8 mouse cellular contexts compared by ENCODE assay signal in the genomic region with DNA sequence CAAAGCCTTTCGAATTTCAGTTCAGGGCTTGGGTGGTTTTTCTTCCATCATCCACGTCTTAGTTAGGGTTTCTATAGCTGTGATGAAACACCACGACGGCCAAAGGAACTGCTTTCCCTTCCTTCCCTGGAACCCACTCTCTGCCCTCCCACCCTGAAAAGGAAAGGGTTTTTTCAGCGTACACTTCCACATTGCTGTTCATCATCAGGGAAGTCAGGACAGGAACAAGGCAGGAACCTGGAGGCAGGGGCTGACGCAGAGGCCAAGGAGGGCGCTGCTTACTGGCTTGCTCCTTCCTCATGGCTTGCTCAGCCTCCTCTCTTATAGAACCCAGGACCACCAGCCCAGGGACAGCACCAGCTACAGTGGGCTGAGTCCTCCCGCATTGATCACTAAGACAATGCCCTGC. TPM values are rescaled to one million over a fixed set of nuclear protein-coding genes. Genes with fewer than 3 reads are reported as not detected.
DNase-seq lines count a peak whose midpoint lies in the region; ATAC-seq and TF ChIP-seq lines count a peak whose summit lies in the region.

No protein-coding gene starts in this region.

- WGBS in heart, embryonic 10.5 days = 53% methylated on average over 8 of the region's 8 CpGs
- WGBS in hindbrain, embryonic 14.5 days = 52% methylated on average over 8 of the region's 8 CpGs
- 43% methylated on average over 8 of the region's 8 CpGs for whole genome bisulfite sequencing in lung, embryonic 16.5 days
- WGBS in stomach, embryonic 16.5 days = 44% methylated on average over 8 of the region's 8 CpGs

- H3K9me3 ChIP-seq in heart, embryonic 10.5 days = no peaks in the 10 kb centered on the region
- H3K9me3 ChIP-seq in hindbrain, embryonic 14.5 days (ENCODE audit: control insufficient read depth, low read length) = no peaks in the 10 kb centered on the region
- H3K9me3 ChIP-seq in lung, embryonic 16.5 days (ENCODE audit: control insufficient read depth, low read length) = no peaks in the 10 kb centered on the region
- no peaks in the 10 kb centered on the region for H3K9me3 ChIP-seq in stomach, embryonic 16.5 days (replicated peaks; ENCODE audit: control insufficient read depth, low read length)

- intact Hi-C loops in heart, postnatal 14 days (cut with DNase I) = no loop called here

- peak overlapping the region; percentile 42 for H3K4me2 ChIP-seq in hindbrain, embryonic 14.5 days (replicated peaks)
- peak overlapping the region; percentile 61 for H3K4me2 ChIP-seq in lung, embryonic 16.5 days (ENCODE audit: low read depth, low read length)
- H3K4me2 ChIP-seq in stomach, embryonic 16.5 days (ENCODE audit: low read depth, low read length) = peak overlapping the region; percentile 59

- peak overlapping the region; percentile 66; the same call in 1 of the 2 replicates for H3K27ac ChIP-seq in heart, embryonic 10.5 days
- H3K27ac ChIP-seq in cortical plate, adult 2 months (ENCODE audit: insufficient read depth, low read length) = no peak overlapping the region
- peak overlapping the region; percentile 63 for H3K27ac ChIP-seq in hindbrain, embryonic 14.5 days
- H3K27ac ChIP-seq in lung, embryonic 16.5 days (ENCODE audit: low read length) = no peak overlapping the region
- peak overlapping the region; percentile 42 for H3K27ac ChIP-seq in stomach, embryonic 16.5 days (ENCODE audit: low read length)

- peak overlapping the region; percentile 46 for H3K9ac ChIP-seq in hindbrain, embryonic 14.5 days
- H3K9ac ChIP-seq in lung, embryonic 16.5 days (ENCODE audit: low read length) = peak overlapping the region; percentile 63
- H3K9ac ChIP-seq in stomach, embryonic 16.5 days (ENCODE audit: low read length) = peak overlapping the region; percentile 74

- no peak for TF ChIP-seq POLR2A in cortical plate, adult 2 months (IDR thresholded peaks at IDR 0.05; ENCODE audit: extremely low read depth, insufficient read depth, low read length)

- peaks cover 53% of the 10 kb centered on the region for H3K4me1 ChIP-seq in heart, embryonic 10.5 days
- H3K4me1 ChIP-seq in cortical plate, adult 2 months (ENCODE audit: control insufficient read depth, insufficient read depth, low read length) = no peaks in the 10 kb centered on the region
- no peaks in the 10 kb centered on the region for H3K4me1 ChIP-seq in hindbrain, embryonic 14.5 days (replicated peaks; ENCODE audit: control insufficient read depth, insufficient read depth, low read length)
- no peaks in the 10 kb centered on the region; the same call in 1 of the 2 replicates for H3K4me1 ChIP-seq in lung, embryonic 16.5 days (replicated peaks; ENCODE audit: control insufficient read depth, insufficient read depth, low read length)
- H3K4me1 ChIP-seq in stomach, embryonic 16.5 days (ENCODE audit: control insufficient read depth, insufficient read depth, low read length) = no peaks in the 10 kb centered on the region

- H3K27me3 ChIP-seq in heart, embryonic 10.5 days (ENCODE audit: insufficient read depth, poor library complexity, severe bottlenecking) = no peaks in the 10 kb centered on the region
- H3K27me3 ChIP-seq in hindbrain, embryonic 14.5 days (ENCODE audit: control insufficient read depth, insufficient read depth, low read length) = no peaks in the 10 kb centered on the region
- no peaks in the 10 kb centered on the region for H3K27me3 ChIP-seq in lung, embryonic 16.5 days (ENCODE audit: control insufficient read depth, insufficient read depth, low read depth, low read length)
- no peaks in the 10 kb centered on the region for H3K27me3 ChIP-seq in stomach, embryonic 16.5 days (ENCODE audit: control insufficient read depth, insufficient read depth, low read length)

- ATAC-seq in hindbrain, embryonic 14.5 days (ENCODE audit: low FRiP score) = peak; percentile 39; the same call in 1 of the 2 replicates
- ATAC-seq in lung, embryonic 16.5 days (ENCODE audit: low read depth) = peak; percentile 59
- ATAC-seq in stomach, embryonic 16.5 days (ENCODE audit: insufficient read depth, low FRiP score) = no peak

- H3K36me3 ChIP-seq in heart, embryonic 10.5 days = peaks cover 64% of the 10 kb centered on the region
- H3K36me3 ChIP-seq in hindbrain, embryonic 14.5 days (replicated peaks; ENCODE audit: control insufficient read depth, insufficient read depth) = no peaks in the 10 kb centered on the region
- no peaks in the 10 kb centered on the region for H3K36me3 ChIP-seq in lung, embryonic 16.5 days (ENCODE audit: control insufficient read depth, insufficient read depth, low read length)
- H3K36me3 ChIP-seq in stomach, embryonic 16.5 days (ENCODE audit: control insufficient read depth, insufficient read depth, low read length) = no peaks in the 10 kb centered on the region

- H3K4me3 ChIP-seq in heart, embryonic 10.5 days = peak overlapping the region; percentile 34
- H3K4me3 ChIP-seq in cortical plate, adult 2 months (ENCODE audit: insufficient read depth, low read length) = peak overlapping the region; percentile 22
- 0 out of 2 replicates have a peak overlapping the region, but pooled peaks have one; percentile 3 for H3K4me3 ChIP-seq in hindbrain, embryonic 14.5 days (replicated peaks; ENCODE audit: low read length)
- H3K4me3 ChIP-seq in lung, embryonic 16.5 days (ENCODE audit: low read length) = peak overlapping the region; percentile 45
- peak overlapping the region; percentile 43 for H3K4me3 ChIP-seq in stomach, embryonic 16.5 days (replicated peaks; ENCODE audit: low read length)

- no peak for TF ChIP-seq CTCF in cortical plate, adult 2 months (IDR thresholded peaks at IDR 0.05; ENCODE audit: extremely low read depth, insufficient read depth, low read length)

- peak; percentile 74 for DNase-seq in heart, embryonic 10.5 days (ENCODE audit: low spot score)
- DNase-seq in heart, postnatal 14 days = no peak
- no peak for DNase-seq in hindbrain, embryonic 14.5 days (ENCODE audit: low spot score)
- no peak for DNase-seq in layer of hippocampus, adult 11-12 months (ENCODE audit: low spot score)
- DNase-seq in gastrocnemius, postnatal 4 days (ENCODE audit: low spot score in 2 of 2) = no peak

RNA-seq across cellular contexts. Expression of a gene that starts 14.8 kb away (rescaled TPM):
- 230 and 378 TPM in 2 replicates for polyA plus RNA-seq in heart, embryonic 10.5 days (2016; fragmentation: Nextera tagmentation; extraction: Ambion mirVana)
- total RNA-seq in heart, postnatal 14 days (2021) = 100 to 1,000 TPM; 542 to 580 TPM
- 0.62 and 0.81 TPM in 2 replicates for polyA plus RNA-seq in cortical plate, adult 2 months (2012; rRNA removed)
- 0.24 and 0.26 TPM in 2 replicates for polyA plus RNA-seq in hindbrain, embryonic 14.5 days (2014; fragmentation: Nextera tagmentation; extraction: Ambion mirVana)
- 8.9 and 9.1 TPM in 2 replicates for polyA plus RNA-seq in lung, embryonic 16.5 days (2015; fragmentation: Nextera tagmentation; extraction: Ambion mirVana)
- polyA plus RNA-seq in stomach, embryonic 16.5 days (2015; fragmentation: Nextera tagmentation; extraction: Ambion mirVana) = 12.3 and 16.2 TPM in 2 replicates
- total RNA-seq in gastrocnemius, postnatal 4 days (2021) = 10 to 100 TPM; 42.5 to 57.1 TPM

RNA-seq across cellular contexts. Expression of a gene that starts 30.0 kb away (rescaled TPM):
- 1.3 and 4.6 TPM in 2 replicates for polyA plus RNA-seq in heart, embryonic 10.5 days (2016; fragmentation: Nextera tagmentation; extraction: Ambion mirVana)
- total RNA-seq in heart, postnatal 14 days (2021) = 1 to 10 TPM in 1 of 2 experiments, not detected in 1; 1.2 TPM
- not detected in 2 replicates for polyA plus RNA-seq in cortical plate, adult 2 months (2012; rRNA removed)
- polyA plus RNA-seq in hindbrain, embryonic 14.5 days (2014; fragmentation: Nextera tagmentation; extraction: Ambion mirVana) = not detected in 2 replicates
- polyA plus RNA-seq in lung, embryonic 16.5 days (2015; fragmentation: Nextera tagmentation; extraction: Ambion mirVana) = 0.55 TPM in 1 of 2 replicates, not detected in the other
- polyA plus RNA-seq in stomach, embryonic 16.5 days (2015; fragmentation: Nextera tagmentation; extraction: Ambion mirVana) = 0.52 and 0.90 TPM in 2 replicates
- total RNA-seq in gastrocnemius, postnatal 4 days (2021) = not detected

RNA-seq across cellular contexts. Expression of a gene that starts 30.1 kb away (rescaled TPM):
- polyA plus RNA-seq in heart, embryonic 10.5 days (2016; fragmentation: Nextera tagmentation; extraction: Ambion mirVana) = 287 and 339 TPM in 2 replicates
- 100 to 1,000 TPM; 227 to 256 TPM for total RNA-seq in heart, postnatal 14 days (2021)
- polyA plus RNA-seq in cortical plate, adult 2 months (2012; rRNA removed) = 235 and 239 TPM in 2 replicates
- polyA plus RNA-seq in hindbrain, embryonic 14.5 days (2014; fragmentation: Nextera tagmentation; extraction: Ambion mirVana) = 74.3 and 97.1 TPM in 2 replicates
- polyA plus RNA-seq in lung, embryonic 16.5 days (2015; fragmentation: Nextera tagmentation; extraction: Ambion mirVana) = 142 and 143 TPM in 2 replicates
- polyA plus RNA-seq in stomach, embryonic 16.5 days (2015; fragmentation: Nextera tagmentation; extraction: Ambion mirVana) = 151 and 186 TPM in 2 replicates
- total RNA-seq in gastrocnemius, postnatal 4 days (2021) = 100 to 1,000 TPM; 109 to 129 TPM

RNA-seq across cellular contexts. Expression of a gene that starts 34.9 kb away (rescaled TPM):
- polyA plus RNA-seq in heart, embryonic 10.5 days (2016; fragmentation: Nextera tagmentation; extraction: Ambion mirVana) = 0.06 and 0.12 TPM in 2 replicates
- under 1 TPM; 0.10 TPM for total RNA-seq in heart, postnatal 14 days (2021)
- polyA plus RNA-seq in cortical plate, adult 2 months (2012; rRNA removed) = 0.96 and 1.2 TPM in 2 replicates
- polyA plus RNA-seq in hindbrain, embryonic 14.5 days (2014; fragmentation: Nextera tagmentation; extraction: Ambion mirVana) = 1.2 and 1.5 TPM in 2 replicates
- 1.9 and 2.6 TPM in 2 replicates for polyA plus RNA-seq in lung, embryonic 16.5 days (2015; fragmentation: Nextera tagmentation; extraction: Ambion mirVana)
- polyA plus RNA-seq in stomach, embryonic 16.5 days (2015; fragmentation: Nextera tagmentation; extraction: Ambion mirVana) = 0.15 TPM in 1 of 2 replicates, not detected in the other
- under 1 TPM in 1 of 2 experiments, not detected in 1; 0.20 TPM for total RNA-seq in gastrocnemius, postnatal 4 days (2021)

RNA-seq across cellular contexts. Expression of a gene that starts 56.1 kb away (rescaled TPM):
- 0.19 and 0.37 TPM in 2 replicates for polyA plus RNA-seq in heart, embryonic 10.5 days (2016; fragmentation: Nextera tagmentation; extraction: Ambion mirVana)
- 10 to 100 TPM; 10.4 to 13.6 TPM for total RNA-seq in heart, postnatal 14 days (2021)
- polyA plus RNA-seq in cortical plate, adult 2 months (2012; rRNA removed) = 2.2 and 2.3 TPM in 2 replicates
- polyA plus RNA-seq in hindbrain, embryonic 14.5 days (2014; fragmentation: Nextera tagmentation; extraction: Ambion mirVana) = 0.32 and 0.38 TPM in 2 replicates
- polyA plus RNA-seq in lung, embryonic 16.5 days (2015; fragmentation: Nextera tagmentation; extraction: Ambion mirVana) = 0.31 and 1.3 TPM in 2 replicates
- polyA plus RNA-seq in stomach, embryonic 16.5 days (2015; fragmentation: Nextera tagmentation; extraction: Ambion mirVana) = 2.3 and 2.6 TPM in 2 replicates
- 1 to 10 TPM; 1.5 to 2.0 TPM for total RNA-seq in gastrocnemius, postnatal 4 days (2021)

Comparison
In these comparisons a context has a peak if more than half of its experiments do, and no peak if none do; other contexts are left out.
1. H3K27ac ChIP-seq: peak in heart, embryonic 10.5 days (single experiment), hindbrain, embryonic 14.5 days (single experiment) and stomach, embryonic 16.5 days (single experiment); none in cortical plate, adult 2 months (single experiment) and lung, embryonic 16.5 days (single experiment).
2. RNA of a gene that starts 14.8 kb away (polyA plus RNA-seq): 230 to 378 TPM in heart, embryonic 10.5 days; 12.3 to 16.2 TPM in stomach, embryonic 16.5 days, 8.9 to 9.1 TPM in lung, embryonic 16.5 days, 0.62 to 0.81 TPM in cortical plate, adult 2 months and 0.24 to 0.26 TPM in hindbrain, embryonic 14.5 days; every median in the first group is over 10 times any median in the second.
3. Peak in every context shown above with its lines, with median percentiles within 50 percentile points of each other: H3K4me3 ChIP-seq, H3K4me2 ChIP-seq and H3K9ac ChIP-seq.